Mouse (Mus musculus) hindlimb bud, embryonic 11.5 days (tissue): ENCODE data around the gene Padi2.

Source experiments
- DNase-seq: peaks from one replicate; pipeline ENCODE4 v3.0.0-alpha.2; 2012; ENCODE audit warnings: low read depth, low spot score; ENCODE audit errors: extremely low spot score

The Padi2 gene

GRCm38 (mm10) chr4:140919974-140920836, 14.1 kb downstream of the Padi2 start:
- DNase-seq, result no peak

- DNase-seq, result no peak
These were observed 16.4 kb downstream of the Padi2 start for GRCm38 (mm10) chr4:140922508-140922907.

- no peak for DNase-seq
These were observed 19.5 kb downstream of the Padi2 start for GRCm38 (mm10) chr4:140925648-140926047.

GRCm38 (mm10) chr4:140928349-140928748, 22.2 kb downstream of the Padi2 start:
- no peak for DNase-seq

- no peak for DNase-seq
These were observed 23.6 kb downstream of the Padi2 start for GRCm38 (mm10) chr4:140929745-140930144.

GRCm38 (mm10) chr4:140930900-140931470, 24.8 kb downstream of the Padi2 start:
- no peak for DNase-seq

- DNase-seq, result no peak
These were observed 29.5 kb downstream of the Padi2 start for GRCm38 (mm10) chr4:140935643-140936042.

- DNase-seq, result no peak
These were observed 38.2 kb downstream of the Padi2 start for GRCm38 (mm10) chr4:140944356-140944755.

- DNase-seq, result no peak
These were observed 38.9 kb downstream of the Padi2 start for GRCm38 (mm10) chr4:140944961-140945442.

GRCm38 (mm10) chr4:140945571-140945970, 39.4 kb downstream of the Padi2 start:
- no peak for DNase-seq

GRCm38 (mm10) chr4:140946048-140946447, 39.9 kb downstream of the Padi2 start:
- DNase-seq, result no peak

- DNase-seq, result no peak
These were observed 40.5 kb downstream of the Padi2 start for GRCm38 (mm10) chr4:140946580-140947205.

GRCm38 (mm10) chr4:140947487-140948440, 41.6 kb downstream of the Padi2 start:
- DNase-seq, result no peak

- no peak for DNase-seq
These were observed 42.3 kb downstream of the Padi2 start for GRCm38 (mm10) chr4:140948481-140948880.

- no peak for DNase-seq
These were observed 42.9 kb downstream of the Padi2 start for GRCm38 (mm10) chr4:140949052-140949451.

- DNase-seq, result no peak
These were observed 43.5 kb downstream of the Padi2 start for GRCm38 (mm10) chr4:140949616-140950015.

- no peak for DNase-seq
These were observed 44.4 kb downstream of the Padi2 start for GRCm38 (mm10) chr4:140950574-140950973.

GRCm38 (mm10) chr4:140951861-140952641, 45.9 kb downstream of the Padi2 start:
- DNase-seq, result no peak

- no peak for DNase-seq
These were observed 51.1 kb downstream of the Padi2 start for GRCm38 (mm10) chr4:140957131-140957702.

- DNase-seq, result peak; percentile 60
These were observed 51.6 kb downstream of the Padi2 start for GRCm38 (mm10) chr4:140957725-140958124.
